Mouse (Mus musculus): ENCODE results near the gene Syne4. TPM values are rescaled to one million over a fixed set of nuclear protein-coding genes. Genes with fewer than 3 reads are reported as not detected.
A peak's percentile ranks its signal among the peaks of the same experiment; 100 is the strongest.

Gene Syne4
- polyA plus RNA-seq, 1 experiment: 1.2 TPM

DNA sequence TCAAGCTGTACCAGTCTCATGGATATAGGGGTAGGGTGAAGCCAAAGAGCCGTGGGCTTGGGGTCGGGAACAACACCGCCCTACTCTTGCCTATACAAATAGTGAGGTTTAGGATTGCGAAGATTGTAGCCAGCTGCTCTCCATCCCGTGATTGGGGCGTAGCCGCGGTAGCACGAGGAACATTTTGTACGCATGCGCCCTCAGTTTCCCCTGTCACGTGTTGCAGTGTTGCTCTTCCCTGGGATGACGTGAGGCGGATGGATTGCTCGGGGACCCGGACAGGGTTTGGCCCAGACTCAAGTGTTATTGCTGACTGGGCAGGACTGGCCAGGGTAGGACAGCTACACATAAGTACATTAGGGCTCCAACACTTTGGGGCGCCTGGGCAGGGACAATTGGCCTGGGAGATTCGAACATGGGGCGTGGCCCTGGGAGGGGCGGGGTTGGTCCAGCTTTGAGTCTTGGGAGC is 33.9 kb upstream of the Syne4 start:
- Histone ChIP-seq H3K4me3 (ENCODE audit: insufficient read depth, low read length) (peak overlapping the region; percentile 89), H3K4me1 (ENCODE audit: control insufficient read depth, insufficient read depth, low read length) (peaks cover 33% of the 10 kb centered on the region), H3K27ac (ENCODE audit: insufficient read depth, low read depth, low read length) (peak overlapping the region; percentile 94)
- no peak for TF ChIP-seq CTCF (IDR thresholded peaks at IDR 0.05; ENCODE audit: low read depth, low read length)
- 0 out of 2 replicates have a peak, but pooled peaks have one; percentile 27 for TF ChIP-seq POLR2A (IDR thresholded peaks at IDR 0.05; ENCODE audit: borderline replicate concordance, low read depth, low read length)

DNA sequence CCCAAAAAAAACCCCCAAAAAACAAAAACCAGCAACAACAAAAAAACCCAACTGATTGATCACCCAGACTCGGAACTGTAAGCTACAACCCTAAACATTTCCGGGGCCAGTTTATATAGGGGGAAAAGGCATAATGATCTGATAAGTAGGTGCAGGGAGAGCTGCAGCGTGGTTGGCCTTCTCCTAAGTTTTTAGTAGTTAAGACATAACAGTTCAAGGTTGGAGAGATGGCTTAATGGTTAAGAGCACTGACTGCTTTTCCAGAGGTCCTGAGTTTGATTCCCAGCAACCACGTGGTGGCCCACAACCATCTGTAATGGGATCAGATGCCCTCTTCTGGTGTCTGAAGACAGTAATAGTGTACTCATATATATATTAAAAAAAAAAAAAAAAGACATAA is 33.1 kb upstream of the Syne4 start:
- TF ChIP-seq CTCF (IDR thresholded peaks at IDR 0.05; ENCODE audit: low read depth, low read length): no peak
- TF ChIP-seq POLR2A (IDR thresholded peaks at IDR 0.05; ENCODE audit: borderline replicate concordance, low read depth, low read length): no peak
- peaks cover 34% of the 10 kb centered on the region for H3K4me1 ChIP-seq (ENCODE audit: control insufficient read depth, insufficient read depth, low read length)
- H3K4me3 ChIP-seq (ENCODE audit: insufficient read depth, low read length): no peak overlapping the region
- H3K27ac ChIP-seq (ENCODE audit: insufficient read depth, low read depth, low read length): peak overlapping the region; percentile 94; the same call in 1 of the 2 replicates

DNA sequence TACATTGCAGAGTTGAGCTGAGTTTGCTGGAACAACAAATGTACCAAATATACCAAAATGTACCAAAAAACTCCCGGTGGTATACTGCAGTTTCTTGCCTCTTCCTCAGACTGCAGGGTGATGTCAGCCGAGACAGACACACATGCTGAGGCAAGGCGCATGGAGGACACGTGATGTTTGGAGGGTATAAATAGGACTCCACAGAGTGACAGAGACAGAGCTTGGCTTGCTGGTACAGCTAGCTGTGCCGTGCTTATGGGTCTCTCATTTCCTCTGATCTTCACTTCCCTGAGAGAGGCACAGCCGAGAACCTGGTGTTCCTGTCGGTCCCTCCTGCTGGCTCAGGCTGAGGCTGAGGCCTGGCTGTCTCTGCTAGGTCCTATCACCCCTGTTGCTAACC is 31.9 kb upstream of the Syne4 start:
- peak overlapping the region; percentile 67 for H3K27ac ChIP-seq (ENCODE audit: insufficient read depth, low read depth, low read length)
- no peak overlapping the region for H3K4me3 ChIP-seq (ENCODE audit: insufficient read depth, low read length)
- TF ChIP-seq CTCF (IDR thresholded peaks at IDR 0.05; ENCODE audit: low read depth, low read length): no peak
- no peak for TF ChIP-seq POLR2A (IDR thresholded peaks at IDR 0.05; ENCODE audit: borderline replicate concordance, low read depth, low read length)
- peaks cover 40% of the 10 kb centered on the region for H3K4me1 ChIP-seq (ENCODE audit: control insufficient read depth, insufficient read depth, low read length)

DNA sequence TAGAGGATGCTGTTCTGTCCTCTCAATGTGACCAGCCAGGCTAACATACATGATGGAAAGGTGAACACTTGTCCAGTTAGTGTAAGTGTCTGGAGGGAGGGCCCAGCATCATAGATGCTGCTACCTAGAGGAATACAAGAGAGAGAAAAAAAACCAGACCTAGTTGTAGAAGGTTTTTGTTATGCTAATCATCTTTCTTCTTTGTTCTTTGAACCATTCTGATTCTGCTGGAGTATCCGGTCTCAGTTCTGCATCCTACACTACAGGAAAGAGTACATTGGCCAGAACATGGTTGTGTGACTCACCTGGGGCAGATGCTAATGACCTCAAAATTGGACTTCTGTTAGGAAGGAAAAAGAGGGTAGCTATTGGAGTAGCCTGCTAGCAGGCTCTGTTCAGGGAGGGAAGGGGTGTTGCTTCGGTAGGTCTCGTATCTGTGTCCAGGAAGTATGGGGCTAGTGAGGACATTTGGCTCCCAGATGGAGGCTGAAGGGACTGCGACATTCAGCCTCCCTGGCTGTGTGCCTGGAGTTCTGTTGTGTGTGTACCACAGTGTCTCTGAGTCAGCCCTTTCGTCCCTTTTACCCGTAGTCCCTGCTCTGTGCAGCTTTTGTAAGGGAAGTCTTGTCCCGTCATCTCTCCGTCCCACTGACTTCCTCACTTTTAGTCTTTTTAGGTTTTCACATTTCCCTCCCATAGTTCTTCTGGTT is 27.8 kb upstream of the Syne4 start:
- Histone ChIP-seq H3K27ac (ENCODE audit: insufficient read depth, low read depth, low read length) (peak overlapping the region; percentile 1; the same call in 1 of the 2 replicates), H3K4me3 (ENCODE audit: insufficient read depth, low read length) (no peak overlapping the region), H3K4me1 (ENCODE audit: control insufficient read depth, insufficient read depth, low read length) (peaks cover 24% of the 10 kb centered on the region)
- no peak for TF ChIP-seq CTCF (IDR thresholded peaks at IDR 0.05; ENCODE audit: low read depth, low read length)
- TF ChIP-seq POLR2A (IDR thresholded peaks at IDR 0.05; ENCODE audit: borderline replicate concordance, low read depth, low read length): no peak

DNA sequence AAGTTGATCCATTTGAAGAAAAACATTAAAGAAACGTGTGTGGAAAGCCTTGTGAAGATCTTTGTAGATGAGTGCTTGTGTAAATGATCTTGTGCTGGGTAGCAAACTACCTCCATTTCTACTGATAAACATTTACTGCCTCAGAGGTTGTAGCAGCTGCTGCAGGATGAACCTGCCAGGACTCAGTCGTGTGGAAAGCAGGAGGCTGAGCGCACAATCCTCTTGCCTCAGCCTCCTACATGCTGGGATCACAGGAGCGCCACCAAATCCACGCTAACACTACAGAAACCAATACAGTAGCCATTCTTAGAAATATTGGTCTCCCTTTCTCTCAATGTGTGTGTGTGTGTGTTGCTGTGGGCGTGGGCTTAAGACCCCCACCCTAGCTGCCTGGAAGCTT is 26.6 kb upstream of the Syne4 start:
- Histone ChIP-seq H3K4me3 (ENCODE audit: insufficient read depth, low read length) (no peak overlapping the region), H3K4me1 (ENCODE audit: control insufficient read depth, insufficient read depth, low read length) (peaks cover 15% of the 10 kb centered on the region), H3K27ac (ENCODE audit: insufficient read depth, low read depth, low read length) (no peak overlapping the region)
- TF ChIP-seq POLR2A (IDR thresholded peaks at IDR 0.05; ENCODE audit: borderline replicate concordance, low read depth, low read length): no peak
- TF ChIP-seq CTCF (IDR thresholded peaks at IDR 0.05; ENCODE audit: low read depth, low read length): no peak

DNA sequence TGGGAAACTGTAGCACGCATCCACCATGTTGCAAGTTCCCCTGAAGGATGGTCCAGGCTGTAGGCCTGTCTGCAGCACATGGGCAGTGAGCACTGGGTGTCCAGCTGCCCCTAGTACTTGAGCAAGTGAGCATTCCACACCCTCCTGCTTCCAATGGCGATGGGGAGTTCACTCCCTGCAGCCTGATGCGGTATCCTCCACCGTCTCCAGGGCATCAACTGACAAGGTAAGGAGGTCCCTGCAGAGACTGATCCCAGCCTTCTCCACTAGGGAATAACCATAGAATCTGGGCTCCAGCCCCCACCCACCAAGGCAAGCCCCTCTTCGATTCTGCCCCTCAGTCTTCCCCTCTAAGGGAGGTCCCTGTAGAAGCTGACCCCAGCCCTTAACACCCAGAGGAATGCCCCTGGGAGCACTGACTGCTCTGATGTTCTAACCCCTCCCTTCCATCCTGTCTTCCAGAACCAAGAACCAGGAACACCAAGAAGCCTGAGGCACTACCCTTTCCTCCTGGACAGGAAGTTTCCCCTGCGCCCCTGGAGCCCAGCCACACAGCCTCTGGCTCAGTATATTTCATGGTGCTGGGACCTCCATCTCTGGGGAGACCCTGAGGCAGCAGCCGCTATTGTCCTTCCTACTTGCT is 25.4 kb upstream of the Syne4 start:
- no peak overlapping the region for H3K27ac ChIP-seq (ENCODE audit: insufficient read depth, low read depth, low read length)
- peaks cover 14% of the 10 kb centered on the region for H3K4me1 ChIP-seq (ENCODE audit: control insufficient read depth, insufficient read depth, low read length)
- H3K4me3 ChIP-seq (ENCODE audit: insufficient read depth, low read length): no peak overlapping the region
- TF ChIP-seq CTCF (IDR thresholded peaks at IDR 0.05; ENCODE audit: low read depth, low read length): no peak
- no peak for TF ChIP-seq POLR2A (IDR thresholded peaks at IDR 0.05; ENCODE audit: borderline replicate concordance, low read depth, low read length)

DNA sequence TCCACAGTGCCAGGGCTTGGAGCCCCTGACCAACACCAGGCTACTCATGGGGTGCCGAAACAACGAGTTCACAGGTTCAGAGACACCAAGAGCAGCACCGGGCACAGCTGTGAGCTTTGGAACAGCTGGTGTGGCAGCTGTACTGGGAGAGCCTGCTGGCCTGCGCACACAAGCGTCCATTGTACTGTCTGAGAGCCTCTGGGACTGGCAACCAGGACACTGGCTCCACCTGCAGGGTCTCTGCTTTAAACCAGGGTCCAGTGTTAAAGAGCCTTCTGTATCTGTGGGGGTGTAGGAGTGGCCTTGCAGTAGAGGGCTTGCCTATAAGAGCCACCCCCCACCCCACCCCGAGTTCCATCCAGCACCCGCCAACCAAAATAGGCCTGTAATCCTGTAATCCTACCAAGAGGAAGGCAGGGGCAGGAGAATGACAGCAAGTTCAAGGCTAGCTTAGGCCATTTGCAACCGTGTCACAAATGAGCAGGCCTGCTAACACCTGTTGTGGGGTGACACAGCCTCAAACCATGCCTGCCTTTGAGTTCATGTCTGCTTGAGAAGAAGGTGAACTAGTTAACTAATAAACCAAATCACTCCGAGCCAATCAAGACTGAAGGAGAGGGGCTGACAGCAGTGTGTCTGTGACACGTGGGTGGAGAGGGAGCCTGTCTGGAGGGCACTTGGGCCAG is 24.8 kb upstream of the Syne4 start:
- no peak overlapping the region for H3K4me3 ChIP-seq (ENCODE audit: insufficient read depth, low read length)
- peaks cover 14% of the 10 kb centered on the region for H3K4me1 ChIP-seq (ENCODE audit: control insufficient read depth, insufficient read depth, low read length)
- H3K27ac ChIP-seq (ENCODE audit: insufficient read depth, low read depth, low read length): no peak overlapping the region
- TF ChIP-seq CTCF (IDR thresholded peaks at IDR 0.05; ENCODE audit: low read depth, low read length) (no peak), POLR2A (IDR thresholded peaks at IDR 0.05; ENCODE audit: borderline replicate concordance, low read depth, low read length) (no peak)

DNA sequence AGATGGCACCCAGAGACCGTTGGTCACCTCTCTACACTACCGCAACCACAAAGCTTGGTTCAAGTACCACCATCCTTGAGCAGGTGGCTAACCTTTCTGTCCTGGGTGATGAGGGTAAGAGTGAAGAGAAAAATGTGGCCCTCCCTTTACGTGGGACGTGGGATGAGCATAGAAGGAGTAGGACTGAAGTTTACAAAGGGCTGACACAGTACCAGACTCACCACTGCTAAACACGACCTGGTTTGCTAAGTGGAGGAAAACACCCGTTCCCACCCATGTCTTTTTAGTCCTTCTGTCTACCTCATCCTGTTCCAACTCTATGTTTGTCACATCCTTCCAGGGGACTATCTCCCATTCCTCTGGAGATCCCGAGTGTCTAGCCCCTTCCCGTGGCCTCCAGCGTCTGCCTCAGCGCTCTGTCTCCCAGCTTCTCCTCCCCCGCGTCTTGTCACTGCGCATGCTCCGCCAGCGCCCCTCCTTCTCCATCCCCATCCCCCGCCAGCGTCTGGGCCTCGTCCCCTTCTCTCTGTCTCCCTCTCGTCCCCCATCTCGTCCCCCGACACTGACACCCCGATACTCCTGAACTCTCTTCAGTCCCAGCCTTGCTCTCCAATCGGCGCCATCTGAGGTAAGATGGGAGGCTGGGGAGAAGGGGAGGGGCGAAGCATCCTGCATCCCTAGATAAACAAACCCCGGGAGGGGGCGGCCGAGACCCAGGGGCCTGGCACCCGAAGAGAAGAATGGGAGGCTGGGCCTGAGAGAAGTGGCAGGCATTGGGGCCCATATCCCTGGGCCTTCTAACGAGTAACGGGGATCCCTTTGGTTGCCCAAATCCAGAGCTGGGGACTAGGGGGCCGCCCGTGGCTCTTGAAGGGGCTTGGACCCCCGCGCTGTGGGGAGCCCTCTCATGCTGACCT is 23.1 kb upstream of the Syne4 start, which contains the start of gene Clip3:
Gene Clip3 (plus strand): TSS at position 514 of the 917 bp plus-strand sequence.
- no peak for TF ChIP-seq CTCF (IDR thresholded peaks at IDR 0.05; ENCODE audit: low read depth, low read length)
- no peak for TF ChIP-seq POLR2A (IDR thresholded peaks at IDR 0.05; ENCODE audit: borderline replicate concordance, low read depth, low read length)
- H3K27ac ChIP-seq (ENCODE audit: insufficient read depth, low read depth, low read length): no peak within 1 kb of the TSS
- H3K4me3 ChIP-seq (ENCODE audit: insufficient read depth, low read length): no peak within 1 kb of the TSS
- H3K4me1 ChIP-seq (ENCODE audit: control insufficient read depth, insufficient read depth, low read length): peaks cover 6% of the 10 kb centered on the region; the same call in 1 of the 2 replicates

DNA sequence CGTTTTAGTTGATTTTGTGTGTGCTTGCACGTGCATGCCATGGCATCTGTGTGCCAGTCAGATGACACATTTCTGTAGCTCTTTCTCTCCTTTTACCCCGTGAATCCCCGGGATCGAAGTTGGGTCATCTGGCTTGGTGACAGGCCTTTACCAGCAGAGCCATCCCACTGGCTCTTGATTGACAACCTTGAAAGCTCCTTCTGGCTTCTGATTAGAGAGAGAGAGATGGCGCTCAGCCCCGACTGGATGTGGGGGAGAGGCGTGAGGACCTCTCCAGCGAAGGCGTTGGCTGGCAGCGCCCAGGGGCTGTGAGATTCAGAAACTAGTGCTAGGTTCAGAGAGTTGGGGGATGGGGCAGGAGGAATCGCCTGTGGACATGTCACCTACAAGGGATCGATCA is 20.8 kb upstream of the Syne4 start:
- TF ChIP-seq POLR2A (IDR thresholded peaks at IDR 0.05; ENCODE audit: borderline replicate concordance, low read depth, low read length) (no peak), CTCF (IDR thresholded peaks at IDR 0.05; ENCODE audit: low read depth, low read length) (no peak)
- H3K4me3 ChIP-seq (ENCODE audit: insufficient read depth, low read length): no peak overlapping the region
- H3K27ac ChIP-seq (ENCODE audit: insufficient read depth, low read depth, low read length): no peak overlapping the region
- no peaks in the 10 kb centered on the region for H3K4me1 ChIP-seq (ENCODE audit: control insufficient read depth, insufficient read depth, low read length)
